Mouse (Mus musculus) spleen, postnatal 14 days (tissue): Measurements from ENCODE around the gene Hfe2.
"Not testable (repeated sequence)": the region's sequence is repeated elsewhere in the genome, so short reads cannot be mapped to it uniquely, and the experiment has no call there.

Experiments used
- DNase-seq, 2 experiments: peaks; one replicate each; pipeline ENCODE4 v3.0.0; 2021 to 2022; ENCODE audit warnings: low spot score in 2 of 2

Gene Hfe2

GRCm38 (mm10) chr3:96496216-96496615, 28.8 kb upstream of the Hfe2 start:
- DNase-seq: no peak

- DNase-seq: not testable (repeated sequence)
These were observed 28.2 kb upstream of the Hfe2 start for GRCm38 (mm10) chr3:96496620-96497275.

- DNase-seq: peak; percentile 69 to 72
These were observed 27.4 kb upstream of the Hfe2 start for GRCm38 (mm10) chr3:96497451-96498028.

- no peak for DNase-seq
These were observed 26.3 kb upstream of the Hfe2 start for GRCm38 (mm10) chr3:96498476-96499245.

- peak; percentile 52 to 68 for DNase-seq
These were observed 25.3 kb upstream of the Hfe2 start for GRCm38 (mm10) chr3:96499481-96500288.

GRCm38 (mm10) chr3:96500289-96500621, 24.7 kb upstream of the Hfe2 start:
- peak; percentile 89 to 95 for DNase-seq

DNA sequence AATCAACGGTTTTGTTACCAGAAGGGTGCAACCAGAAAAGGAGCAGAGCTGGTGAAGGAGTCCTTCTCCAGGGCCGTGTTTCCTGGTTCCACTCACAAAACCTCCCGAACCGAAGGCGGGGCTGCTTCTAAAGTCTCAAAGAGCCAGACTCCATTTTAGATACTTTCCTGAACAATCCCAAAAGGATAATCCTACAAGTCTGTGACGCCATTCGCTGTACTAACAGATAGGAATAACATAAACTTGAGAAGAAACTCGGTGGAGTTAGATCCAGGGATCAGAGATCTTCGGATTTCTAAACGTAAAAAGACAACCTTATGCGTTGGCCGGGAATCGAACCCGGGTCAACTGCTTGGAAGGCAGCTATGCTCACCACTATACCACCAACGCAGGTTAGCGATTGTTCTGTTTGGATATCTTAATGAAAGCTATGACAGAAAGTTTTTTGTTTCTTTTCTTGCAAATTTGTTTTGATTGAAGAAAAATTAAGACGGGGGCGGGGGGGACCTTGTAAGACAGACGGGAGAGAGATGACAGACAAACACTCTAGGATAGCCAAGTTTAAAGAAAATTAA, 24.2 kb upstream of the Hfe2 start:
- DNase-seq: peak; percentile 77 to 79

GRCm38 (mm10) chr3:96501391-96502115, 23.4 kb upstream of the Hfe2 start:
- peak; percentile 79 to 89 for DNase-seq

DNA sequence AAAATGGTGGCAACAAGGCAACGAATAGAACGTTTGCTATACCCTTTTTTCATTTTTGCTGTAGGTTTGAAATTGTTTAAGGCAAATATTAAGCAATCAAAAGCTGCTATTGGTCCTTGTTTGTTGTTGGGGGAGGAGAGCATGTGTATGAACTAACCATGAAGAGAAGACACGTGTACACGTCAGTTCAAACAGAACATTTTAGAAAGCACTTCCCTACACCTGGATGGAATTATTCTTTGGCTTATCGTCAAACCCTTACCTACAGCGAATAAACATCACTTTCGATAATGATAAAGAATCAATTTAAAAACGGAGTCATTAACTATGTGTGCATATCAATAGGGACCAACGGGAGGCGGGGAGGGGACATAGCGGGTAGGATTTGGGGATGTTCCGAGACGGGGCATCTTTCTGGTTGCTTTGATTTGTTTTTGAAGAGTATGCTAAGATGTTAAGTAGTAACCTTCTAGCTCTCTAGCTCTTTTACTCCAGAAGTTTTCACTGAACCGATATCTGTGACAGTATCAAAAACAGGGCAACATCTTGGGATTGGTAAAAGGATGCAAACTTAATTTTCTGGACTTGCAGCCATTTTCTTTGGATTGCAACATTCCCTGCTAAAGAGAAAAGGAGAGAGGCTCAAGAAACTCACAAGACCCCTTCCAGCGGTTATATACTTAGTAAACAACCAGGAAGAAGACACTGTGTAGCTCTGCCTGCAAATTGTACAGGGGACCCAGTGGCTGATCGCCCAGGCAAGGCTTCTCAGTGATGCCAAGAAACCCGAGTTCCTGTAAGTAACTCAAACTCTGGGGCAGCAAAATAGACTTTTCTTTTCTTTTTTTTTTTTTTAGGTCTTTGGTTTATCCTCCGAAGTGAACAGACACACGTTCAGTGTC, 22.5 kb upstream of the Hfe2 start:
- DNase-seq: no peak

GRCm38 (mm10) chr3:96503083-96503450, 21.9 kb upstream of the Hfe2 start:
- peak; percentile 68 to 76 for DNase-seq

- DNase-seq: no peak
These were observed 21.0 kb upstream of the Hfe2 start for GRCm38 (mm10) chr3:96503946-96504345.

- no peak for DNase-seq
These were observed 20.0 kb upstream of the Hfe2 start for GRCm38 (mm10) chr3:96504931-96505330.

GRCm38 (mm10) chr3:96506396-96507047, 18.4 kb upstream of the Hfe2 start:
- DNase-seq: no peak

- DNase-seq: not testable (repeated sequence)
These were observed 17.0 kb upstream of the Hfe2 start for GRCm38 (mm10) chr3:96507966-96508365.

DNA sequence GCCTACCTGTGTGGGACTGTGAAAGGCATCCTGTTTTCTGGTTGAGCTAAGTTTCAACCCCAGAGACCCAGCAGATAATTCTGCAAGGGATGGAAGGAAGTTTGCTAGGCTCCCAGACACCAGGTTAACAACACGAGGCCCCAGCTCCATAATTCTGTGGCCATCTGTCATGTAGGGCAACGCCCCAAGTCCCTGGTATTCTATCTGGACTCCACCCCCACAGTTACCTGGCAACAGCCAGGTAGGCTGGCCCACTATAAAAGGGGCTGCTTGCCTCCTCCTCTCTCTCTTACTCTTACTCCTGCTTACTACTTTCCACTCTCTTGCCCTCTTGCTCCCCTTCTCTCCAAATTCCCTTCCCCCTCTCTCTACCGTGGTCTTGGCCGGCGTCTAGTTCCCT, 4.8 kb upstream of the Hfe2 start:
- no peak for DNase-seq

DNA sequence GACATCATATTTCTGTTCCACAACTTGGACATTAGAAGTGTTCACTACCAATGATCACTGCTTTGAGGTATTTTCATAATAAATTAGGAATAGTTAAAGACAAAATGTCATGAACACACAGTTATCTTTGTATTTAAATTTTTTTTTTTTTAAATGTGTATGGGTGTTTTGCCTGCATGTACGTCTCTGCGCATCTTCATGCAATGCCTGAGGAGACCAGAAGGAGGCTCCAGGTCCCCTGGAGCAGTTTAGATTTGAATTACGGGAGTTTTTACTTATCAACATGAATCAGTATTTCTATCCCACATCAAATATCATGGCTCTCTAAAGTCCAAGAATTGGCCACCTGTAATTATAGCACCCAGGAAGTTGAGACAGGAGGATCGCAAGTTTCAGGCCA, 2.8 kb upstream of the Hfe2 start:
- no peak for DNase-seq

DNA sequence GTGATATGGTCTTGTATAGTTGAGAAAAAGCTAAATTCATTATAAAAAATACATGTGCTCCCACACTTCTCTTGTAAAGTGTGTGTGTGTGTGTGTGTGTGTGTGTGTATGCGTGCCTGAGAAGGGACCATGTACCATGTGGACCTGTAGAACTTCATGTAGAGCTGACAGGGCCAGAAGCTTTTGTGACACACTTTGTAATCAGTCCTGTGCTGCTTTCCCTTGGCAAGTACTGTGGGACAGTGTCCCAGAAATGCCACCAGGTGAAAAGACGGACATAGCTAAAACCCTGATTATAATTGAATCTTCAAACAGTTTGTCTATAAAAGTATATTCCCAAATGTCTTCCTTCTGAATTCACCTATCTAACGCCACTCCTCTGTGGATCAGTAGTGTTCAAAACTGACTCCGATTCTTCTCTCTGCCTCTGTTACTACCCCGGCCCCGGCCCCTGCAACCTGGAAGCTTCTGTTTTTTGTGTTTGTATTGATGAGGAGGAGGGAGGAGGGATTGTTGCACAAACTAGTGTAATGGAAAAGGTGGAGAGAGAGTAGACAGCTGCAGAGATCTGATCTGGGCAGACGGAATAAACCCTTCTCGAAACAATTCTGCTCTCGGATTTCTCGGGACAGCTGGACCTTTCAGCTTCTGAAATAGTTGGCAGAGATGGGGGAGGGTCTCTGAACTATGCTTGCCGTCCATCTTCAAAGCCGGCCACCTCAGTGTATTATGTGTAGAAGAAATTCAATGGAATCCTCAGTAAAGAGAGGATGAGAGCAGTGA, 753 bp upstream of the Hfe2 start:
- no peak for DNase-seq

DNA sequence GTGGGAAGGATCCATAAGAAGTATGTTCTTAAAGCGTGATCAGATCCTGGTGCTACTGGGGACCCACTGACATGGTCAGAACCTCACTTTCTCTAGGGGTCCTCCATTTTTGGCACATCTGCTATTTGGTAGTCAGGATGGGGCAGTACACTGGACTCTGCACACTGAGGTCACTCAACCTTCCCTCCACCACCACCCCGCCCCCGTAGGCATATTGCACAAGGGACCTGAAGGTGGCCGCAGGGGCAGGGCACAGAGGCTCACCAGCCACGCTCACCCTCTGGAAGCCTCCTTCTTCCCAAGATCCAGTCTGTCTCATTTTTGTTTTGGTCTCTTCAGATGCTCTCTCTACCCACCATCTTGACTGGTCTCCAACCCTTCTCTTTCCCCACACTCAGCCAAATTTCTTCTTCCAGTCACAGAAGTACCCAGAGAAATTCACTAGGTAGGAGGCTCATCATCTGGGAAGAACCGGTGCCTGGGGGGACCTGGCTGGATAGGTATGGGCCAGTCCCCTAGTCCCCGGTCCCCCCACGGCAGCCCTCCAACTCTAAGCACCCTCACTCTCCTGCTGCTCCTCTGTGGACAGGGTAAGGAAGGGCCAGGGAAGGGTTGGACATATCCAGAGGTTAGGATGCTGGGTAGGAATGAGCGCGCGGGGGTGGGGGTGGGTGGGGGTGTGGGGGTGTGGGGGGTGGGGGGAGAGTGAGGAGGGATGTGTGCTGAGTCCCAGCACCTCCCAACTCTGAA, 1.2 kb downstream of the Hfe2 start:
- no peak for DNase-seq
